Mouse (Mus musculus): ENCODE measurements at regions not wholly inside any gene's neighbourhood (a gene's known extent, or its start where the extent isn't known, plus 50 kb on each side); places are given as distances from the start of the nearest gene placed in this dataset.

- TF ChIP-seq TBP (conservative IDR thresholded peaks at IDR 0.05; ENCODE audit: low read depth, low read length): no peak
- no peak for TF ChIP-seq BHLHE40 (IDR thresholded peaks at IDR 0.05; ENCODE audit: low read depth, low read length)
- TF ChIP-seq CTCF (conservative IDR thresholded peaks at IDR 0.05 in 1 of 2, IDR thresholded peaks at IDR 0.05 in 1 of 2; ENCODE audit: low read depth in 2 of 2, low read length in 2 of 2): no peak
- no peak for TF ChIP-seq ETS1 (conservative IDR thresholded peaks at IDR 0.05; ENCODE audit: low read depth, low read length)
- no peak for TF ChIP-seq E2F4 (IDR thresholded peaks at IDR 0.05; ENCODE audit: insufficient replicate concordance, low read depth, low read length)
- TF ChIP-seq POLR2A (IDR thresholded peaks at IDR 0.05; ENCODE audit: low read depth, low read length): no peak
Observed at GRCm38 (mm10) chr1:137446497-137446896, 486.2 kb upstream of the Nr5a2 start.
